Comparison of ENCODE assay signal across 16 mouse cellular contexts in genomic region chrX:20771666-20772065, GRCm38 (mm10). TPM values are rescaled to one million over a fixed set of nuclear protein-coding genes. Genes with fewer than 3 reads are reported as not detected.
DNase-seq lines count a peak whose midpoint lies in the region; ATAC-seq and TF ChIP-seq lines count a peak whose summit lies in the region.
"Had no signal": no experiment of that assay in that cellular context is flagged by ENCODE, and none has a peak within 500 bp of the region (broad histone marks: within the 10 kb centered on the region; RNA-seq: fewer than 3 reads in every experiment).

No protein-coding gene starts in this region.

- H3K9me3 ChIP-seq in liver, embryonic 12.5 days (replicated peaks) = no peaks in the 10 kb centered on the region
- no peaks in the 10 kb centered on the region for H3K9me3 ChIP-seq in liver, embryonic 11.5 days (ENCODE audit: control insufficient read depth, low read length)
- H3K9me3 ChIP-seq: forebrain, embryonic 10.5 days; heart, embryonic 13.5 days; limb, embryonic 13.5 days had no signal

- intact Hi-C loops in left cerebral cortex, postnatal 10 days (cut with DNase I) = no loop called here
- intact Hi-C loops in heart, adult 2 months (cut with DNase I) = loop anchor here (2.0 kb wide), 1 partner anchor 109 kb away; no protein-coding TSS in a partner anchor

- TF ChIP-seq POLR2A in heart, adult 2 months (IDR thresholded peaks at IDR 0.05; ENCODE audit: insufficient read depth, low read depth, low read length) = no peak

- no peak for DNase-seq in liver, embryonic 11.5 days (ENCODE audit: low spot score)
- peak; percentile 15 for DNase-seq in CD4-positive, CD25-positive, alpha-beta regulatory T cell, adult 2 months (ENCODE audit: low read depth, low spot score)
- peak; percentile 44 for DNase-seq in MEL-GATA-1-ER (ENCODE audit: extremely low read depth, low read depth)
- DNase-seq in lung, postnatal 25 days (ENCODE audit: low spot score) = peak; percentile 12
- DNase-seq in left cerebral cortex, postnatal 10 days (ENCODE audit: extremely low spot score in 1 of 2, low spot score in 2 of 2) = no peak
- DNase-seq in heart, adult 2 months = no peak
- DNase-seq in cerebellum, adult 9-10 months = no peak

- H3K4me3 ChIP-seq in liver, embryonic 12.5 days = no peak overlapping the region
- no peak overlapping the region for H3K4me3 ChIP-seq in liver, embryonic 11.5 days (ENCODE audit: low read depth, low read length)
- H3K4me3 ChIP-seq in heart, adult 2 months = no peak overlapping the region
- H3K4me3 ChIP-seq: forebrain, embryonic 10.5 days; gastrocnemius, adult 2 months; heart, embryonic 13.5 days; limb, embryonic 13.5 days had no signal

- no peak overlapping the region for H3K4me2 ChIP-seq in liver, embryonic 12.5 days
- no peak overlapping the region for H3K4me2 ChIP-seq in liver, embryonic 11.5 days
- H3K4me2 ChIP-seq: heart, embryonic 13.5 days; hindbrain, embryonic 14.5 days; limb, embryonic 13.5 days had no signal

- H3K9ac ChIP-seq in liver, embryonic 12.5 days = no peak overlapping the region
- H3K9ac ChIP-seq in liver, embryonic 11.5 days (ENCODE audit: low read depth, low read length) = no peak overlapping the region
- no peak overlapping the region for H3K9ac ChIP-seq in heart, adult 2 months (ENCODE audit: low read depth, low read length)
- H3K9ac ChIP-seq: forebrain, postnatal 0 days; heart, embryonic 13.5 days; hindbrain, embryonic 14.5 days; limb, embryonic 13.5 days had no signal

- no peak for TF ChIP-seq EP300 in heart, adult 2 months (IDR thresholded peaks at IDR 0.05; ENCODE audit: insufficient read depth, low read depth, low read length)

- H3K36me3 ChIP-seq in liver, embryonic 12.5 days = no peaks in the 10 kb centered on the region
- no peaks in the 10 kb centered on the region for H3K36me3 ChIP-seq in liver, embryonic 11.5 days (ENCODE audit: control insufficient read depth, insufficient read depth, low read length)
- H3K36me3 ChIP-seq in heart, adult 2 months (ENCODE audit: control insufficient read depth, insufficient read depth, low read length) = no peaks in the 10 kb centered on the region
- H3K36me3 ChIP-seq: forebrain, embryonic 10.5 days; heart, embryonic 13.5 days; limb, embryonic 13.5 days had no signal

- ATAC-seq in liver, embryonic 12.5 days = 0 out of 2 replicates have a peak, but pooled peaks have one; percentile 32
- no peak for ATAC-seq in liver, embryonic 11.5 days (replicated peaks; ENCODE audit: low FRiP score)
- ATAC-seq: midbrain, embryonic 16.5 days had no signal

- H3K27ac ChIP-seq in liver, embryonic 12.5 days = peak overlapping the region; percentile 26; the same call in 1 of the 2 replicates
- H3K27ac ChIP-seq in liver, embryonic 11.5 days (ENCODE audit: low read depth, low read length) = no peak overlapping the region
- H3K27ac ChIP-seq in heart, adult 2 months = no peak overlapping the region
- H3K27ac ChIP-seq: forebrain, embryonic 10.5 days; gastrocnemius, adult 2 months; heart, embryonic 13.5 days; hindbrain, embryonic 14.5 days; kidney, postnatal 0 days; limb, embryonic 13.5 days had no signal

- TF ChIP-seq CTCF in heart, adult 2 months (IDR thresholded peaks at IDR 0.05) = no peak

- 0 out of 2 replicates have a peak, but pooled peaks cover 9% of the 10 kb centered on the region for H3K4me1 ChIP-seq in liver, embryonic 12.5 days
- H3K4me1 ChIP-seq in liver, embryonic 11.5 days (replicated peaks; ENCODE audit: control insufficient read depth, insufficient read depth, low read length) = no peaks in the 10 kb centered on the region
- H3K4me1 ChIP-seq in heart, adult 2 months (ENCODE audit: control insufficient read depth, insufficient read depth, low read length) = no peaks in the 10 kb centered on the region
- H3K4me1 ChIP-seq: forebrain, embryonic 10.5 days; heart, embryonic 13.5 days; limb, embryonic 13.5 days had no signal

- H3K79me2 ChIP-seq in heart, adult 2 months (replicated peaks; ENCODE audit: control insufficient read depth, insufficient read depth, low read length) = no peaks in the 10 kb centered on the region

- WGBS in liver, embryonic 12.5 days (ENCODE audit: insufficient replicate concordance) = 49% methylated on average over 2 of the region's 2 CpGs
- WGBS in liver, embryonic 11.5 days = 49% methylated on average over 2 of the region's 2 CpGs
- 58% methylated on average over 2 of the region's 2 CpGs for WGBS in heart, adult 2 months

- no peaks in the 10 kb centered on the region for H3K27me3 ChIP-seq in liver, embryonic 12.5 days (replicated peaks)
- H3K27me3 ChIP-seq in liver, embryonic 11.5 days (replicated peaks; ENCODE audit: control insufficient read depth, insufficient read depth, low read length) = no peaks in the 10 kb centered on the region
- H3K27me3 ChIP-seq in heart, adult 2 months (ENCODE audit: control insufficient read depth, insufficient read depth, low read length) = no peaks in the 10 kb centered on the region
- H3K27me3 ChIP-seq: heart, embryonic 13.5 days; limb, embryonic 13.5 days had no signal

RNA-seq across cellular contexts. Expression of gene Araf, which starts 25.9 kb away (rescaled TPM):
- polyA plus RNA-seq in liver, embryonic 12.5 days (2016; fragmentation: Nextera tagmentation; extraction: Ambion mirVana) = 58.9 and 62.8 TPM in 2 replicates
- polyA plus RNA-seq in liver, embryonic 11.5 days (2014; fragmentation: Nextera tagmentation; extraction: Ambion mirVana) = 83.7 and 84.4 TPM in 2 replicates
- total RNA-seq in left cerebral cortex, postnatal 10 days (2021) = 100 to 1,000 TPM; 210 to 211 TPM
- 10 to 100 TPM; 81.1 to 88.0 TPM for total RNA-seq in heart, adult 2 months (2021)
- polyA plus RNA-seq in heart, adult 2 months (2012; rRNA removed) = 135 and 169 TPM in 2 replicates

Comparison
In these comparisons a context has a peak if more than half of its experiments do, and no peak if none do; other contexts are left out.
1. DNase-seq: peak in CD4-positive, CD25-positive, alpha-beta regulatory T cell, adult 2 months (single experiment), MEL-GATA-1-ER (single experiment) and lung, postnatal 25 days (single experiment); none in liver, embryonic 11.5 days (single experiment), left cerebral cortex, postnatal 10 days (0 of 2), heart, adult 2 months (0 of 2) and cerebellum, adult 9-10 months (single experiment).